Mouse (Mus musculus) lung, postnatal 14 days (tissue): ENCODE measurements around the gene Pla2r1.

ENCODE experiments used
- DNase-seq: peaks from one replicate; pipeline ENCODE4 v3.0.0; 2021

The Pla2r1 gene

GRCm38 (mm10) chr2:60392286-60392685 lies 160.8 kb downstream of the Pla2r1 start:
- DNase-seq, result no peak

GRCm38 (mm10) chr2:60387363-60387762 lies 165.7 kb downstream of the Pla2r1 start:
- DNase-seq, result no peak

- DNase-seq, result no peak
Observed at GRCm38 (mm10) chr2:60386835-60387234, 166.3 kb downstream of the Pla2r1 start.

GRCm38 (mm10) chr2:60384763-60385085 lies 168.4 kb downstream of the Pla2r1 start:
- peak; percentile 66 for DNase-seq

- no peak for DNase-seq
Observed at GRCm38 (mm10) chr2:60384083-60384762, 168.9 kb downstream of the Pla2r1 start.

GRCm38 (mm10) chr2:60382858-60383669 lies 170.0 kb downstream of the Pla2r1 start, which contains the start of gene Ly75:
TSS of gene Ly75 (minus strand) at chr2:60383303.
- DNase-seq, result peak; percentile 88

- no peak for DNase-seq
Observed at GRCm38 (mm10) chr2:60382346-60382745, 170.8 kb downstream of the Pla2r1 start.

GRCm38 (mm10) chr2:60377260-60377659 lies 175.8 kb downstream of the Pla2r1 start:
- DNase-seq, result no peak

- DNase-seq, result no peak
Observed at GRCm38 (mm10) chr2:60375608-60376107, 177.4 kb downstream of the Pla2r1 start.

GRCm38 (mm10) chr2:60375126-60375525 lies 178.0 kb downstream of the Pla2r1 start:
- DNase-seq, result no peak

GRCm38 (mm10) chr2:60370188-60370587 lies 182.9 kb downstream of the Pla2r1 start:
- DNase-seq, result no peak

GRCm38 (mm10) chr2:60369454-60369853 lies 183.7 kb downstream of the Pla2r1 start:
- no peak for DNase-seq

- DNase-seq, result no peak
Observed at GRCm38 (mm10) chr2:60367871-60368270, 185.2 kb downstream of the Pla2r1 start.
